Mouse (Mus musculus) olfactory bulb, adult 2 months (tissue): ENCODE measurements at regions not wholly inside any gene's neighbourhood (a gene's known extent, or its start where the extent isn't known, plus 50 kb on each side); places are given as distances from the start of the nearest gene placed in this dataset.

Experiments
- H3K27ac ChIP-seq: fragments of 200-500 bp; 2 replicates; pipeline ENCODE4 v1.5.1; 2012; ENCODE audit warnings: low read depth, low read length; ENCODE audit not compliant: insufficient read depth
- H3K4me1 ChIP-seq: fragments of 200-500 bp; 2 replicates; pipeline ENCODE4 v1.6.1; 2012; ENCODE audit warnings: low read length; ENCODE audit not compliant: control insufficient read depth, insufficient read depth
- H3K4me3 ChIP-seq: fragments of 200-500 bp; 2 replicates; pipeline ENCODE4 v1.5.1; 2012; ENCODE audit warnings: mild to moderate bottlenecking, low read depth, low read length, moderate library complexity; ENCODE audit not compliant: insufficient read depth
- CTCF ChIP-seq: fragments of 200-500 bp; IDR thresholded peaks from 2 replicates; pipeline ENCODE4 v1.5.1; 2012; ENCODE audit warnings: low read depth, mild to moderate bottlenecking, low read length, moderate library complexity; ENCODE audit not compliant: insufficient read depth
- POLR2A ChIP-seq: fragments of 200-500 bp; IDR thresholded peaks from 2 replicates; pipeline ENCODE4 v1.6.1; 2012; ENCODE audit warnings: mild to moderate bottlenecking, low read depth, low read length, moderate library complexity; ENCODE audit not compliant: insufficient read depth
- WGBS: fragments of 180-500 bp; shearing (Covaris S2); methylation state at CpG from one replicate; pipeline ENCODE4 v1.1.7; 2018; 5-methylcytosine and 5-hydroxymethylcytosine counted together

GRCm38 (mm10) chr10:37322809-37323208 is 184.1 kb upstream of the Marcks start:
- H3K4me1 ChIP-seq: no peaks in the 10 kb centered on the region
- no peak for TF ChIP-seq POLR2A
- no peak for TF ChIP-seq CTCF
- WGBS: 79% methylated on average over 1 of the region's 1 CpGs
- H3K4me3 ChIP-seq: no peak overlapping the region
- H3K27ac ChIP-seq: no peak overlapping the region

- TF ChIP-seq POLR2A: no peak
- TF ChIP-seq CTCF: no peak
Measured at GRCm38 (mm10) chr10:37322310-37322709, 183.6 kb upstream of the Marcks start.

GRCm38 (mm10) chr10:37321171-37321570 is 182.5 kb upstream of the Marcks start:
- TF ChIP-seq POLR2A (no peak), CTCF (no peak)
- H3K4me1 ChIP-seq: no peaks in the 10 kb centered on the region
- WGBS: 92% methylated on average over 3 of the region's 3 CpGs
- no peak overlapping the region for H3K4me3 ChIP-seq
- no peak overlapping the region for H3K27ac ChIP-seq

More at GRCm38 (mm10) chr10:37322310-37322709, 183.6 kb upstream of the Marcks start:
- no peak overlapping the region for H3K27ac ChIP-seq
- WGBS: 99% methylated on average over 5 of the region's 5 CpGs
- no peaks in the 10 kb centered on the region for H3K4me1 ChIP-seq
- no peak overlapping the region for H3K4me3 ChIP-seq

GRCm38 (mm10) chr10:37319746-37320430 is 181.2 kb upstream of the Marcks start:
- TF ChIP-seq CTCF (no peak), POLR2A (no peak)
- WGBS: 97% methylated on average over 8 of the region's 8 CpGs
- Histone ChIP-seq H3K27ac (no peak overlapping the region), H3K4me1 (peaks cover 3% of the 10 kb centered on the region; the same call in 1 of the 2 replicates), H3K4me3 (no peak overlapping the region)

- Histone ChIP-seq H3K4me3 (no peak overlapping the region), H3K27ac (no peak overlapping the region), H3K4me1 (peaks cover 4% of the 10 kb centered on the region; the same call in 1 of the 2 replicates)
- TF ChIP-seq POLR2A (no peak), CTCF (no peak)
- 82% methylated on average over 3 of the region's 3 CpGs for WGBS
Measured at GRCm38 (mm10) chr10:37316701-37317100, 178.0 kb upstream of the Marcks start.

GRCm38 (mm10) chr10:37315804-37316203 is 177.1 kb upstream of the Marcks start:
- 90% methylated on average over 1 of the region's 1 CpGs for WGBS
- Histone ChIP-seq H3K4me3 (no peak overlapping the region), H3K27ac (no peak overlapping the region), H3K4me1 (peaks cover 4% of the 10 kb centered on the region; the same call in 1 of the 2 replicates)
- TF ChIP-seq POLR2A (no peak), CTCF (no peak)

- peak overlapping the region; percentile 20; the same call in 1 of the 2 replicates for H3K27ac ChIP-seq
- no peak for TF ChIP-seq POLR2A
- no peak for TF ChIP-seq CTCF
- 48% methylated on average over 5 of the region's 5 CpGs for WGBS
Measured at GRCm38 (mm10) chr10:37314746-37315430, 176.2 kb upstream of the Marcks start.

GRCm38 (mm10) chr10:37313461-37313860 is 174.7 kb upstream of the Marcks start:
- Histone ChIP-seq H3K4me1 (peaks cover 4% of the 10 kb centered on the region; the same call in 1 of the 2 replicates), H3K4me3 (no peak overlapping the region), H3K27ac (no peak overlapping the region)
- no peak for TF ChIP-seq CTCF
- no peak for TF ChIP-seq POLR2A

More at GRCm38 (mm10) chr10:37314746-37315430, 176.2 kb upstream of the Marcks start:
- peaks cover 4% of the 10 kb centered on the region; the same call in 1 of the 2 replicates for H3K4me1 ChIP-seq
- no peak overlapping the region for H3K4me3 ChIP-seq
